Mouse (Mus musculus) embryo, embryonic 10.5 days (tissue): ENCODE data around the gene Zfp612.

Source experiments
- DNase-seq: peaks from one replicate; pipeline ENCODE4 v3.0.0-alpha.2; 2015; ENCODE audit warnings: low spot score

Zfp612 gene

GRCm38 (mm10) chr8:110134236-110134635 is 54.7 kb downstream of the Zfp612 start:
- DNase-seq, result no peak

GRCm38 (mm10) chr8:110135515-110135914 is 56.0 kb downstream of the Zfp612 start:
- no peak for DNase-seq

- DNase-seq, result no peak
These were observed 60.6 kb downstream of the Zfp612 start for GRCm38 (mm10) chr8:110140156-110140555.

- no peak for DNase-seq
These were observed 61.2 kb downstream of the Zfp612 start for GRCm38 (mm10) chr8:110140770-110141169.
